Mouse (Mus musculus) layer of hippocampus, postnatal 36 days (tissue): ENCODE measurements around the gene Abcc2. TPM values are rescaled to one million over a fixed set of nuclear protein-coding genes. Genes with fewer than 3 reads are reported as not detected.

Experiments used
- DNase-seq, 2 experiments: peaks; one replicate each; pipeline ENCODE4 v3.0.0; 2022
- total RNA-seq, 2 experiments: library from RNA; stranded (reverse); gene quantifications; 2 replicates each; pipeline ENCODE4 v1.2.3; 2021

Abcc2 gene
- not detected for total RNA-seq

- DNase-seq = no peak
These were observed at the start of gene Abcc2 for GRCm38 (mm10) chr19:43781980-43782379. TSS of gene Abcc2 (plus strand) at chr19:43782192.

- no peak for DNase-seq
These were observed 43.6 kb upstream of the Abcc2 start for GRCm38 (mm10) chr19:43738409-43738808.

GRCm38 (mm10) chr19:43743401-43743800 lies 38.6 kb upstream of the Abcc2 start:
- no peak for DNase-seq

GRCm38 (mm10) chr19:43745740-43746139 lies 36.3 kb upstream of the Abcc2 start:
- DNase-seq = no peak

DNA sequence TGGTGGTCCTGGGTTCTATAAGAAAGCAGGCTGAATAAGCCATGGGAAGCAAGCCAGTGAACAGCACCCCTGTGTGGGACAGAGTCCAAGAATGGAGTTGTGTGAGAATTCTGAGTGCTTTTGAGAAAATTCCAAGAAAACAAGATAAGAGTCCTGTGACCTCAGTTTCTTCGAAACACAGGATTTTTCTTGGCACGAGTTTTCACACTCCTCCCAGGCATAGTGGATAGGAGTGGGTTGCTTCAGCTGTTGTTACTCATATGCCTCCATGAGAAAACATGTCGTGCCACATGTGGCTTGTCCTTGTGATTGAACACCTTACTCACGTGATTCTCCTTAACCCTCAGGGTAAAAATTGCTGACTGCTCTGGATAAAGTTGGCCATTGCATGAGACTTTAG lies 34.1 kb upstream of the Abcc2 start:
- no peak for DNase-seq

- no peak for DNase-seq
These were observed 32.0 kb upstream of the Abcc2 start for GRCm38 (mm10) chr19:43750008-43750407.

DNA sequence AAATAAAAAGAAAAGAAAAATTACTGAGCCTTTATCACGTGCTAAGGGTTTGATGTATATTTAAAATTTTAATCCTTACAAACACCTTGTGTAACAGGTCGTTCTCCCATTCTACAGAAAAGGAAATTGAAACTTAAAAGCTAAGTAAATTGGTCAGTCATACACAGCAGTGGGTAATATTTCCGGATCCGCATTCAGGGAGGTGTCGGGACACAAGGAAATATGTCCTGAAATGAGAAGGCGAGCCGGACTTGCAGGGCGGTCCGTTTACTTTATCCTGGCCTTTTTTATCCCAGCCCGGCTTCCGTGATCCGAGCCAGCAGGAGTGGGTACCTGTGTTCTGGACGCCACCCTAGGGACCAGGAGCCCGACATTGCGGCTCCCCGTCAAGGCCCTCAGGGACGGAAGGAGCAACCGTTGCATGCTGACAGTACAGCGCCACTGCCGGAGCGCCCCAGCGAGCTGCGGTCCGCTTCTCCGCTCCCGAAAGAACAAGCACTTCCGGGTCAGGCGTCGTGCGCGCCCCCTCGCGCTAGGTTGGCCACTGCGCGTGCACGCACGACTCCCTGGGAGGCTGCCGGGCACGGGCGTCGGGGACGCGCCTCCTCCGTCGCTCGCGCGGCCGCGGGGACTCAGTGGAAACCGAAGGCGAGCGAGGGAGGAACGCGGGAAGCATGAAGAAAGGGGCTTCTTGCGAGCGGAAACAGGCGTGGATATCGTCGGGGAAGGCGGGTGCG lies 29.3 kb upstream of the Abcc2 start, which contains the start of the genes Cutc and Cox15:
Gene Cutc, plus strand, starts transcription at position 508 of the 737 bp plus-strand sequence.
Gene Cox15, minus strand, starts transcription at position 512 of the 737 bp plus-strand sequence.
- peak; percentile 96 for DNase-seq

GRCm38 (mm10) chr19:43753226-43753835 lies 28.7 kb upstream of the Abcc2 start:
- peak; percentile 85 to 86 for DNase-seq

DNA sequence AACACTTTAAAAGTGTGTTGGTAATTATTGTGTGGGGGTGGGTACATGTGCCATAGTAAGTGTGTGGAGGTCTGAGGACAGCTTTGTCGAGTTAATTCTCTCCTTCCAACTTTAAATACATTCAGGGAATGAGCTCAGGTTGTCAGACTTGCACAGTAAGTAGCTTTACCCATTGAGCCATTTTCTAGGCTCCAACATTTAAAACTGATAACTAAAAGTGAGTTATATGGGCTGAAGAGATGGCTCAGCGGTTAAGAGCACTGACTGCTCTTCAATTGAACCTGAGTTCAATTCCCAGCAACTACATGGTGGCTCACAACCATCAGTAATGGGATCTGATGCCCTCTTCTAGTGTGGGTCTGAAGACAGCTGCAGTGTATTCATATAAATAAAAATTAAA lies 27.8 kb upstream of the Abcc2 start:
- no peak for DNase-seq

GRCm38 (mm10) chr19:43754872-43755271 lies 27.1 kb upstream of the Abcc2 start:
- DNase-seq = no peak

DNA sequence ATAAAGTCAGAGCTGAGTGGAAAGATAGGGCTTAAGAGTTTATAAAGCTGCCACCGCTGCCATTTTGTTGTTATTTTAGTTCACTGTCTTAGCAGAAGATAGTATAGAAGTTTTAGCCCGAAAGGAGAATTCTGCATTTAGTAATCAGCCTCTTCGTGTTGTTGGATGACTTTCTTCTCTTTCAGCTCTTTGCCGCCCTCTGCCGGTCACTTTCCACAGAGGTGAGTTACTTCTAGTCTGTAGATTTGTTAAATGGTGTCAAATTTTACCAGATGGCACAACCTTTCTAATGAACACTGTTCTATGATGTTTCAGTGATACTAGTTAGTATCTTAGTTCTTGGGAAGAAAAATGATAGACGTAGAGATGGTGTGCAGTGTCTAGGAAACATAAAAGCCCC lies 21.5 kb upstream of the Abcc2 start:
- DNase-seq = peak; percentile 52 to 54

DNA sequence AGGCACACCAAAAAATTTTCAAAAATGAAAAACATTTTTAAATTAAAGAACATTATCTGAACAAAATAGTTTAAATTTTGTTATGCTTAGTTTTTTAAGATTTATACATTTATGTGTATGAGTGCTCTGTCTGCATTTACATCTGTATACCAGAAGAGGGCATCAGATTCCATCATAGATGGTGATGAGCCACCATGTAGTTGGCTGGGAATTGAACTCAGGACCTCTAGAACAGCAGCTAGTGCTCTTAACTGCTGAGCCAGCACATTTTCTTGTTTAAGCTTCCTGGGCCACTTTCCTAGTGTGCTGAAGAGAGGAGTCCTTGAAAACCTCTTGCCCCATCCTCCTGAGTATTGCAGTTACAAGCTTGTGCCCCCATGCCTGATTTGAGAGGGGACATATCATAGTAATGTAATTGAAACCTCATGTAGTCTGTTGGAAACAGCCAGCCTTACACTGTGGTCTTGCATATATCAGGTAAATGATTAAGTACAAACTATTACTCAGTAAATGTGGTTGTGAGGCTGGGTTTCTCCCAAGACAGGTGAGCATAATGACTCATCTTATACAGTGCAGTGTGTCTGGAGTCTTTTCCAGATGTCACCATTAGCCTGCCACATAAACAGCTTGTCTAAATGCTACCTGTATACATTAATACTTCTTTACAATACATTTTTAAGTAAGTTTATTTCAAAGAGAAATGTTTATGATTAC lies 20.3 kb upstream of the Abcc2 start:
- DNase-seq = no peak

DNA sequence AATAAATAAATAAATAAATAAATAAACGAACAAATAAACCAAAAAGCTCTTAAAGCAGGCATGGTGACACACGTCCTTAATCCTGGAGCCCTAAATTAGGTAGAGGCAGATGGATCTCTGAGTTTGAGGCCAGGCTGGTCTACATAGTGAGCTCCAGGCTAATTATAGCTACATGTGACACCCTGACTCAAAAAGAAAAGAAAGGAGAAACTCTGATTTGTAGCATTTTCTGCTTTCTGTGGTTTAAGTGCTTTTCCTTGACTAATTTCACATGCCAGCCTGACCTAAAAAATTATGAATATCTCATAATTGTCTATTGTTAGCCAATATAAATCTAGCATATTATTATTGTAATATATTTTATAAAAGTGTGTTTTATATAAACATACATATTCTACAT lies 19.6 kb upstream of the Abcc2 start:
- no peak for DNase-seq

- DNase-seq = no peak
These were observed 15.5 kb upstream of the Abcc2 start for GRCm38 (mm10) chr19:43766451-43766850.

GRCm38 (mm10) chr19:43767549-43768322 lies 14.3 kb upstream of the Abcc2 start:
- DNase-seq = no peak

GRCm38 (mm10) chr19:43769366-43769960 lies 12.5 kb upstream of the Abcc2 start:
- no peak for DNase-seq

DNA sequence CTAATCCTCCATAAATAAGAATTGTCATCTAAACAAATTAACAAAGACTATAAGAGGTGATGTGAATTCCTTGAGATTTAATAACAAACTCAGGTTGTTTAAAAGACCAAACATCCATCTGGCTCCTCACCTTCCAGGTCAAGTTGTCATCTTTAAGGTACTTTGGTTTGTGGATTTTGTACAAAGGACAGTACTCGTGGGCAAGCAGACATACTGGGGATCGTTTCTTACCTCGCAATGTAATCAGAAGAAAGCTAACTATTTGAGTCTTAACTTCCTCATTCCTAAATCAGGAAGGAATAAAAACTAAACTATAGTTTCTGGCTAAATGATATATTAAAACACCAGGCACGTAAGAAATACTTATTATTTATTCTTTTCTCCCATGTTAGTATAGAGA lies 11.4 kb upstream of the Abcc2 start:
- DNase-seq = no peak

DNA sequence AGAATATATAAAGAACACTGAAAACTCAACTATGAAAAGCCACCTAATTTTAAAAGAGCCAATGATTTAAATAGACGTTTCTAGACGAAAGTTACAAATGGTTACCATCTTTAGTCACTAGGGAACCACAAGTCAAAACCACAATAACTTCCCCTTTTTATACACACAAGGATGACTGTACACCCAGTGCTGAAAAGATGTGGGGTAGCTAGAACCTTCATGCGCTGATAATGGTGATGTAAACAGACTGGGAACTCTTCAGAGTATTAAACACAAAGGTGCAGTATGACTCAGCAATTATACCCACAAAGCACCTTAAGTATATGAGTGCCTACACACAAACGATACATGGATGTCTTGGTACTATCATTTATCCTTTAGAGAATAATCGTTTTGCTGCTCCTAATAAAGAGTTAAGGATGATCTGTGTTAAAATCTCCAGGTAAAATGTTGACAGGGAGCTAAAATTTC lies 10.5 kb upstream of the Abcc2 start:
- no peak for DNase-seq

- no peak for DNase-seq
These were observed 9.7 kb upstream of the Abcc2 start for GRCm38 (mm10) chr19:43772311-43772710.

GRCm38 (mm10) chr19:43775433-43775832 lies 6.6 kb upstream of the Abcc2 start:
- no peak for DNase-seq

- no peak for DNase-seq
These were observed 5.4 kb upstream of the Abcc2 start for GRCm38 (mm10) chr19:43776561-43776960.

GRCm38 (mm10) chr19:43777308-43777707 lies 4.7 kb upstream of the Abcc2 start:
- no peak for DNase-seq
